Mouse (Mus musculus): ENCODE results near the gene Ccdc84. TPM values are rescaled to one million over a fixed set of nuclear protein-coding genes. Genes with fewer than 3 reads are reported as not detected.

Ccdc84 gene
- polyA plus RNA-seq, 1 experiment from 2014 or later = 29.2 TPM

DNA sequence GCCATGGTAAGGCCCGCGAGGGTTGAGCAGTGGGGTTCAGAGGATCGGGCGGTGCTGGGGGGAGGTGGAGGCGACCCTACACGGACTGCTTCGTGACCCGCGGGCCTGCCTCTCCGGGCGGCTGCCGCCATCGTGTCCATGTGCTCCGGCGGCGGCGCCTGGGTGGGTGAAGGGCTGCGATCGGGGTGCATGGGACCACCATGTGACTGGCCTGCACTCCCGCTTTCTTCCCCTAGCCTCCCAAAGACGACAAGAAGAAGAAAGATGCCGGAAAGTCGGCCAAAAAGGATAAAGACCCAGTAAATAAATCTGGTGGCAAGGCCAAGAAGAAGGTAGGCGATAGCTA, 10.6 kb downstream of the Ccdc84 start:
- TF ChIP-seq CTCF (IDR thresholded peaks at IDR 0.05; ENCODE audit: low read depth) = no peak

GRCm38 (mm10) chr9:44406906-44407751, 11.2 kb downstream of the Ccdc84 start, which contains the start of the genes Rps25 and Trappc4:
Gene Rps25, plus strand, starts transcription at chr9:44407139.
Gene Trappc4, minus strand, starts transcription at chr9:44407600.
- peak within 1 kb of the TSS; percentile 93 for H3K27ac ChIP-seq
- H3K4me3 ChIP-seq (replicated peaks; ENCODE audit: low read depth, low read length) = peak within 1 kb of the TSS; percentile 76
- H3K4me2 ChIP-seq (ENCODE audit: low read length) = peak within 1 kb of the TSS; percentile 71
- no peaks in the 10 kb centered on the region for H3K9me3 ChIP-seq (replicated peaks; ENCODE audit: low read length)
- no peaks in the 10 kb centered on the region for H3K4me1 ChIP-seq (replicated peaks; ENCODE audit: insufficient read depth, low read length)
- WGBS = under 1% methylated on average over 51 of the region's 51 CpGs
- DNase-seq (ENCODE audit: low spot score) = peak; percentile 99
- 0 out of 2 replicates have a peak, but pooled peaks have one; percentile 27 for TF ChIP-seq CTCF (IDR thresholded peaks at IDR 0.05; ENCODE audit: low read depth)
- H3K27me3 ChIP-seq (ENCODE audit: insufficient read depth, low read length) = no peaks in the 10 kb centered on the region
- peak; percentile 94 for ATAC-seq (replicated peaks; ENCODE audit: low FRiP score, low read depth)
- H3K36me3 ChIP-seq (ENCODE audit: insufficient read depth, low read length) = peaks cover 53% of the 10 kb centered on the region
- peak within 1 kb of the TSS; percentile 82 for H3K9ac ChIP-seq (ENCODE audit: low read depth, low read length)

More for the DNA sequence above, 10.6 kb downstream of the Ccdc84 start:
- peaks cover 53% of the 10 kb centered on the region for H3K36me3 ChIP-seq (ENCODE audit: insufficient read depth, low read length)
- no peak for ATAC-seq (replicated peaks; ENCODE audit: low FRiP score, low read depth)
- WGBS = under 1% methylated on average over 24 of the region's 24 CpGs
- peak overlapping the region; percentile 93 for H3K27ac ChIP-seq
- peak overlapping the region; percentile 76 for H3K4me3 ChIP-seq (replicated peaks; ENCODE audit: low read depth, low read length)
- no peak for DNase-seq (ENCODE audit: low spot score)
- H3K9ac ChIP-seq (ENCODE audit: low read depth, low read length) = peak overlapping the region; percentile 82
- no peaks in the 10 kb centered on the region for H3K4me1 ChIP-seq (replicated peaks; ENCODE audit: insufficient read depth, low read length)
- H3K27me3 ChIP-seq (ENCODE audit: insufficient read depth, low read length) = no peaks in the 10 kb centered on the region
- peak overlapping the region; percentile 71 for H3K4me2 ChIP-seq (ENCODE audit: low read length)
- H3K9me3 ChIP-seq (replicated peaks; ENCODE audit: low read length) = no peaks in the 10 kb centered on the region

DNA sequence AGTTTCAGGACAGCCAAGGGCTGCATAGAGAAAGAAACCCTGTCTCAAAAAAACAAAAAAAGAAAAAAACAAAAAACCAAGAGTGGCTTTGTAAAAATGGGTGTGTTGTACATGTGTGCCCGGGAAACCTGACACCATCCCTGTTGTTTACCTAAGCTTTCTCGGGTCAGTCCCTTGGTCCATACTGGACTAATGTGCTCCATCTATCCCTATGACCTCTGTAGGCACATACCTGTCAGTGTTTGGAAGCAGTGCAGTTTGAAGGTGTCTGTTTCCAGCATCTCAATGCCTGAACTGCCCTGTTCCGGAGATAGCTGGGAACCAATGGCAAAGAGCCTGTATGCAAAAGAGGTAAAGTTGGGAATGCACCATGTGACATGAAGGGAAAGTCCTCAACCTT, 13.4 kb downstream of the Ccdc84 start:
- Histone ChIP-seq H3K27me3 (ENCODE audit: insufficient read depth, low read length) (no peaks in the 10 kb centered on the region), H3K4me3 (replicated peaks; ENCODE audit: low read depth, low read length) (no peak overlapping the region), H3K9me3 (replicated peaks; ENCODE audit: low read length) (no peaks in the 10 kb centered on the region), H3K4me2 (ENCODE audit: low read length) (no peak overlapping the region), H3K4me1 (replicated peaks; ENCODE audit: insufficient read depth, low read length) (no peaks in the 10 kb centered on the region), H3K36me3 (ENCODE audit: insufficient read depth, low read length) (peaks cover 49% of the 10 kb centered on the region), H3K9ac (ENCODE audit: low read depth, low read length) (no peak overlapping the region), H3K27ac (no peak overlapping the region)
- no peak for TF ChIP-seq CTCF (IDR thresholded peaks at IDR 0.05; ENCODE audit: low read depth)
- no peak for ATAC-seq (replicated peaks; ENCODE audit: low FRiP score, low read depth)
- 53% methylated on average over 3 of the region's 3 CpGs for WGBS
- DNase-seq (ENCODE audit: low spot score) = no peak

- Histone ChIP-seq H3K27me3 (ENCODE audit: insufficient read depth, low read length) (no peaks in the 10 kb centered on the region), H3K9ac (ENCODE audit: low read depth, low read length) (no peak overlapping the region), H3K4me3 (replicated peaks; ENCODE audit: low read depth, low read length) (no peak overlapping the region), H3K27ac (no peak overlapping the region), H3K4me2 (ENCODE audit: low read length) (no peak overlapping the region), H3K4me1 (replicated peaks; ENCODE audit: insufficient read depth, low read length) (peaks cover 11% of the 10 kb centered on the region; the same call in 1 of the 2 replicates), H3K9me3 (replicated peaks; ENCODE audit: low read length) (no peaks in the 10 kb centered on the region), H3K36me3 (ENCODE audit: insufficient read depth, low read length) (peaks cover 48% of the 10 kb centered on the region)
- ATAC-seq (replicated peaks; ENCODE audit: low FRiP score, low read depth) (peak; percentile 6; the same call in 1 of the 2 replicates), DNase-seq (ENCODE audit: low spot score) (peak; percentile 33)
- WGBS = 69% methylated on average over 4 of the region's 4 CpGs
- no peak for TF ChIP-seq CTCF (IDR thresholded peaks at IDR 0.05; ENCODE audit: low read depth)
Measured at GRCm38 (mm10) chr9:44401081-44401480, 17.3 kb downstream of the Ccdc84 start.

DNA sequence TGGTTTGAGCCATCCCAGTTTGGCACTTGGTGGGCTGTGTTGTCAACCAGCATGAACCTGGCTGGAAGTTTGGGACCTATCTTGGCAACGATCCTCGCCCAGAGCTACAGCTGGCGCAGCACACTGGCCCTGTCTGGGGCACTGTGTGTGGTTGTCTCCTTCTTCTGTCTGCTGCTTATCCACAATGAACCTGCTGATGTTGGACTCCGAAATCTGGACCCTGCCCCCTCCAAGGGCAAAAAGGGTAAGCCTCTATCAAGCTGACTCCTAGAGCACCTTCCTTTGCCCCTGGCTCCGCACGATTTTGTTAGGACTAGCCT, 18.6 kb downstream of the Ccdc84 start:
- H3K27me3 ChIP-seq (ENCODE audit: insufficient read depth, low read length) = no peaks in the 10 kb centered on the region
- WGBS = 89% methylated on average over 6 of the region's 6 CpGs
- H3K4me1 ChIP-seq (replicated peaks; ENCODE audit: insufficient read depth, low read length) = peaks cover 11% of the 10 kb centered on the region; the same call in 1 of the 2 replicates
- no peak for TF ChIP-seq CTCF (IDR thresholded peaks at IDR 0.05; ENCODE audit: low read depth)
- ATAC-seq (replicated peaks; ENCODE audit: low FRiP score, low read depth) (no peak), DNase-seq (ENCODE audit: low spot score) (no peak)
- H3K4me3 ChIP-seq (replicated peaks; ENCODE audit: low read depth, low read length) = no peak overlapping the region; the same call in 1 of the 2 replicates
- peak overlapping the region; percentile 44; the same call in 1 of the 2 replicates for H3K9ac ChIP-seq (ENCODE audit: low read depth, low read length)
- H3K4me2 ChIP-seq (ENCODE audit: low read length) = peak overlapping the region; percentile 99; the same call in 1 of the 2 replicates
- peaks cover 44% of the 10 kb centered on the region for H3K36me3 ChIP-seq (ENCODE audit: insufficient read depth, low read length)
- no peaks in the 10 kb centered on the region for H3K9me3 ChIP-seq (replicated peaks; ENCODE audit: low read length)
- 0 out of 2 replicates have a peak overlapping the region, but pooled peaks have one; percentile 91 for H3K27ac ChIP-seq

DNA sequence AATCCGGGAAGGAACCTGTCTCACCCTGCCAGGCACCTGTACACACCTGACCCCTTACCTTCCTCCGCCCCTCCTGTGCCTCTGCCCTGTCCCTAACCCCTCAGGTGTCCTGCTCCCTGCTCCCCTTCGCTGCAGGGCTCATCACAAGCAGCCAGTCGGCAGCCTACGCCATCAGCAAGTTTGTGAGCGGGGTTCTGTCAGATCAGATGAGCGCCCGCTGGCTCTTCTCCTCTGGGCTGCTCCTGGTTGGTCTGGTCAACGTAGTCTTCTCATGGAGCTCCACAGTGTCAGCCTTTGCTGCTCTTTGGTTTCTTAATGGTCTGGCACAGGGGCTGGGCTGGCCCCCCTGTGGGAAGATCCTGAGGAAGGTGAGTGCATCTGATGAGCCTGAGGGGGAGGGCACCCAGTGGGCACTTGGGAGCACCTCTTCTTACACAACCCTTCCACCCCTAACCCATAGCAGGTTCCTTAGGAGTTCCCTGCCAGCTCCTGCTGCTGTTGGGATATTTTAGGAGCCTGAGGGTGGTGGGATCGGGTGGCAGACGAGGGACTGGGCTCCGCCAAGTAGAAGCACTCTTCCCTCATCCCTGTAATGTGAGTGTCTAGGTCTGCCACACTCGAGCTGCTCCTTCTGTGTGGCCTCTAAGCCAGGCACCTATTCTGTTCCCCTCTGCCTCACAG, 19.1 kb downstream of the Ccdc84 start:
- Histone ChIP-seq H3K4me2 (ENCODE audit: low read length) (peak overlapping the region; percentile 99), H3K27me3 (ENCODE audit: insufficient read depth, low read length) (no peaks in the 10 kb centered on the region), H3K27ac (peak overlapping the region; percentile 91; the same call in 1 of the 2 replicates), H3K4me1 (replicated peaks; ENCODE audit: insufficient read depth, low read length) (peaks cover 11% of the 10 kb centered on the region; the same call in 1 of the 2 replicates), H3K4me3 (replicated peaks; ENCODE audit: low read depth, low read length) (peak overlapping the region; percentile 69), H3K9ac (ENCODE audit: low read depth, low read length) (peak overlapping the region; percentile 44; the same call in 1 of the 2 replicates), H3K9me3 (replicated peaks; ENCODE audit: low read length) (no peaks in the 10 kb centered on the region), H3K36me3 (ENCODE audit: insufficient read depth, low read length) (peaks cover 44% of the 10 kb centered on the region)
- TF ChIP-seq CTCF (IDR thresholded peaks at IDR 0.05; ENCODE audit: low read depth) = no peak
- 62% methylated on average over 13 of the region's 13 CpGs for WGBS
- ATAC-seq (replicated peaks; ENCODE audit: low FRiP score, low read depth) (no peak), DNase-seq (ENCODE audit: low spot score) (no peak)

Data from kidney, postnatal 0 days (tissue).